Mouse (Mus musculus) left cerebral cortex, postnatal 36 days (tissue): ENCODE data around the gene Lrp8. TPM values are rescaled to one million over a fixed set of nuclear protein-coding genes. Genes with fewer than 3 reads are reported as not detected.
A peak's percentile ranks its signal among the peaks of the same experiment; 100 is the strongest.

ENCODE experiments used
- DNase-seq, 2 experiments: peaks; one replicate each; pipeline ENCODE4 v3.0.0; 2021 to 2022; ENCODE audit warnings: low spot score in 2 of 2, mixed read lengths in 1 of 2
- intact Hi-C: fragments of 180-260 bp; cut with DNase I; formaldehyde crosslinking; loops from one replicate; pipeline ENCODE4 v1.15.1; 2025
- total RNA-seq, 2 experiments: library from RNA; stranded (reverse); gene quantifications; 2 replicates each; pipeline ENCODE4 v1.2.3; 2021

Gene Lrp8
- total RNA-seq, 2 experiments from 2014 or later, result 74.7 to 112 TPM

GRCm38 (mm10) chr4:107889731-107890432 lies 87.8 kb downstream of the Lrp8 start, which contains the start of gene 0610037L13Rik:
0610037L13Rik (plus strand) TSS chr4:107889813.
- peak; percentile 95 for DNase-seq
- intact Hi-C loops, result loop anchor here (10.0 kb wide), 1 partner anchor 425 kb away; no protein-coding TSS in a partner anchor

DNA sequence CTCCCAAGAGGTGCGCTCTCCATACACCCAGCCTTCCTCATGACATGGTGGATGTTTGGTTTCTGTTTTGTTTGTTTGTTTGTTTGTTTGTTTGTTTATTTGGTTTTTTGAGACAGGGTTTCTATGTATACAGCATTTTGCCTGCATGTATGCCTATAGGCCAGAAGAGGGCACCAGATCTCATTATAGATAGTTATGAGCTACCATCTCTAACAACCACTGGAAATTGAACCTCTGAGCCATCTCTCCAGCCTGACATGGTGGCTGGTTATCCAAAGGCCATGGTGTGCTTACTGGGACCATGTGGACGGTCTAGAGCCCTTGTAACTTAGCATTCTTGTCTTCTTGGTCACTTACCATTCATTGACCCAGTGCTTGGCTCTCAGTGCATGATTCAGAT lies 90.6 kb downstream of the Lrp8 start:
- intact Hi-C loops, result loop anchor here (10.0 kb wide), 1 partner anchor 422 kb away; no protein-coding TSS in a partner anchor
- DNase-seq, result no peak

- no peak for DNase-seq
- intact Hi-C loops, result loop anchor here (10.0 kb wide), 1 partner anchor 415 kb away; no protein-coding TSS in a partner anchor
Measured at GRCm38 (mm10) chr4:107899211-107899927, 97.3 kb downstream of the Lrp8 start.

DNA sequence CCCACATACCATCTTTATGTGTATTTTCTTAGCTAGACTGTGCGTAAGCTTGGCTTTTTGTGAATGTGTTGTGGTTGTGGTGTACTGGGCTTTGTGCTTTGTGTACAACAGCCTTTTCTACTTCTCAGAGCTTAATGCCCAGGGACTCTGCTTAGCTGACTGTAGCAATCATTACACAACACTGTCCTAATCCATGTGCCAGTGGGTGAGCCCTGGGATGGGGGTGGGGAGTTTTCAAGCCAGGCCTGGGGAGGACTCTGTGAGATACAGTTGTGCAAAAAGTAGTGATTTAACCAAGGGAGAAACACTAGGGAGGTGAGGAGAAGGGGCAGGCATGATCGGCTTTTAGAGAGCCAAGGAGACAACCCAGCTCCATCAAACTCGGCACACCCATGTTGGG lies 98.1 kb downstream of the Lrp8 start:
- intact Hi-C loops, result no loop called here
- no peak for DNase-seq

- no peak for DNase-seq
- intact Hi-C loops, result no loop called here
Measured at GRCm38 (mm10) chr4:107904252-107904651, 102.2 kb downstream of the Lrp8 start.

DNA sequence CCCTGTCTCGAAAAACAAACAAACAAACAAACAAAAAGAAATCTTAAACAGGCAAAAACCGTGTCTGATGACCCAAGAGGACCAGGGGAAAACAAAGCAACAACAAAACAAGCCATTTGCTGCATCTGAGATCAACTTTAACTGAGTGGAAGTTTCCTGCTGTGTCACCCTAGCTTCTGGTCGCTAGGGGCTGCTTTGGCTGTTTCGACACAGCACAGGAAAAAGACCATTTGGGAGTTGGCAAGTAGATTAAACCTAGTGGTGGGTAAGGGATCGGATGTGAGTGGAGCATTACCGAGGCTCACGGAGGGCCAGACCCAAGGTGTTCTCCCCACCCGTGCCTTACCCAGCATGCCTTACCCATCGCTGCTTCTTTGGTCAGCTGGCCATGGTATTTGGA lies 104.5 kb downstream of the Lrp8 start:
- intact Hi-C loops, result no loop called here
- no peak for DNase-seq

GRCm38 (mm10) chr4:107910020-107910419 lies 108.0 kb downstream of the Lrp8 start:
- intact Hi-C loops, result no loop called here
- DNase-seq, result no peak

GRCm38 (mm10) chr4:107920336-107920735 lies 118.3 kb downstream of the Lrp8 start:
- intact Hi-C loops, result no loop called here
- DNase-seq, result no peak

DNA sequence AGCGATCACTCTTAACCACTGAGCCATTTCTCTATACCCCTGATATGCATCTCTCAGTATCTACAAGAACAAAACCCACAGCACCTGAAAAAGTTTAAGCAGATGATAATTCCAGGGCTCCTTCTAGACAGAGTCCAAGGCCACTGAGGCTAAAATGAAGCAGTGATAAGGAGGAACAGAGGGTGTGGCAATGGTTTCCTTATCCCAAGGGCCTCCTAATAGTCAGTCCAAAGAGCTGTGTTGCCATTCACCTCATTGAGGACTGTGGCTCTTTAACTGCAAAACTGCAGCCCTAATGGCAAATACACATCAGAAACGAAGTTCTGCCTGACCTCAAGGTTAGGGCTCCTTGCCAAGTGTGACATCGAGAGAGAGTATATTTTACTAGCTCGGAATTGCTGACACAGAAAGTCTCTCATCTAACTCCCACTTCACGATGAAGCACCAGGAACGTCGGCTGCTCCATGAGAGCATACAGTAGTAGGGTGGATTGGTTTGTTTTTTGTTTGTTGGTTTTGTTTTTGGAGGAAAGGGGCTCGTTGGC lies 119.2 kb downstream of the Lrp8 start:
- no peak for DNase-seq
- intact Hi-C loops, result no loop called here

DNA sequence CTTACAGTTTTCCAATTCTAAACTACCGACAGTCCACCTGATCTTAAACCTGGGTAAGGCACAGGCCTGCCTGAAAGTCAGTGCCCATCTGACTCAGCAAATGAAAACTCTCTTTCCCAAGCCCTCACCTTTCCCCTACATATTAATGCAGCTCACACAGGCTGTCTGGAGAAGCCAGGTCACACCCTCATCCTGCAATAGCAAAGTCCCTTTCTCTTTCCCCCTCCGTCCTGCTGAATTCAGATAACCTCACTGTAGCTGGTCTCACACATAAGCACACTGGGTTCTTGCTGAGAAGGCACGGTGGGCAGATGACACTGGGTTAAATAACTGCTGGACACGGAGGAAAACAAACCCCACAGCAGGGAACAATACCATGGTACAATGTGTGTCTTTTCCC lies 119.9 kb downstream of the Lrp8 start:
- intact Hi-C loops, result no loop called here
- DNase-seq, result no peak

DNA sequence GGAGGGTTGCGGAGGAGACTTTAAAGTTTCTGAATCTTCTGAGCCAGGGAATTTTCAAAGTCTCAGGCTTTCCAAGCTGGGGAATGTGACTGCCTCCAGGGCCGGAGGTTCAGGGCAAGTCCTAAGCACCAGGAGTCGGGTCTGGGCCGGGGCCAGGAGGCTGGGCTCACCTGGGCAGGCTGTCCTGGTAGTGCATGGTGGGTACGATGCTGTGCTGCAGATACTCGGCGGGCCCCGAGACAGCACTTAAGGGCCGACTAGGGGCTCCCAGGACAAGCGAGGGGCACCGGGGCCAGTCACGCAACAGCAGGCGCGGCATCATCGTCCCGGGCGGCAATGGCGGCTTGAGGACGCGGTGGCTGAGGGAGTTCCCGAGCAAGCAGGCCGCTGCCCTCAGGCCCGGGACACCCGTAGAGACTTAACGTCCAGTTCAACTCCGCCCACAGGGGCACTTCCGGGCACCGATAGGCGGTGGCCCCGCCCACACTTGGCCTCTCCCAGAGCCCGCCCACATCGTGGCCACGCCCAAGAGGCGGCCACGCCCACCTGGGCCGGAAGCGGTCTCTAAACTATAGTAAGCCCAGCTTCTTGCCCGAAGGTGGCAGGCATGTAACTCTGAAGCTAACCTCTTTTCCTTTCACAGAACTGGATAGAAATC lies 121.2 kb downstream of the Lrp8 start, which contains the start of gene Cpt2:
TSS of gene Cpt2 (minus strand) at position 466 of the 658 bp plus-strand sequence.
- peak; percentile 66 to 70 for DNase-seq
- intact Hi-C loops, result no loop called here

- no peak for DNase-seq
- intact Hi-C loops, result no loop called here
Measured at GRCm38 (mm10) chr4:107923803-107924194, 121.7 kb downstream of the Lrp8 start.

Other genes with a start within 250 kb of the Lrp8 start
- gene Dmrtb1, start 118.0 kb upstream of the Lrp8 start, total RNA-seq, result 1 to 10 TPM in 1 of 2 experiments, under 1 TPM in 1; 0.41 to 1.1 TPM
- 10 to 100 TPM; 35.2 to 43.4 TPM for gene Magoh, start 77.5 kb downstream of the Lrp8 start, total RNA-seq
- 10 to 100 TPM; 57.2 to 58.9 TPM for gene 0610037L13Rik, start 87.6 kb downstream of the Lrp8 start, total RNA-seq
- gene Cpt2, start 121.3 kb downstream of the Lrp8 start, total RNA-seq, result 1 to 10 TPM; 6.5 to 6.7 TPM
- gene Slc1a7, start 166.1 kb downstream of the Lrp8 start, total RNA-seq, result under 1 TPM; 0.72 to 0.79 TPM